Mouse (Mus musculus): ENCODE measurements around the gene Dtnb.

- no peak for TF ChIP-seq CTCF (IDR thresholded peaks at IDR 0.05; ENCODE audit: low read depth)
- no peak for TF ChIP-seq EP300 (IDR thresholded peaks at IDR 0.05; ENCODE audit: low read depth)
Measured at GRCm38 (mm10) chr12:3805852-3806251, 233.7 kb downstream of the Dtnb start, which contains the start of gene Dnmt3a.

All from heart, postnatal 0 days (tissue).